In the genomic region with DNA sequence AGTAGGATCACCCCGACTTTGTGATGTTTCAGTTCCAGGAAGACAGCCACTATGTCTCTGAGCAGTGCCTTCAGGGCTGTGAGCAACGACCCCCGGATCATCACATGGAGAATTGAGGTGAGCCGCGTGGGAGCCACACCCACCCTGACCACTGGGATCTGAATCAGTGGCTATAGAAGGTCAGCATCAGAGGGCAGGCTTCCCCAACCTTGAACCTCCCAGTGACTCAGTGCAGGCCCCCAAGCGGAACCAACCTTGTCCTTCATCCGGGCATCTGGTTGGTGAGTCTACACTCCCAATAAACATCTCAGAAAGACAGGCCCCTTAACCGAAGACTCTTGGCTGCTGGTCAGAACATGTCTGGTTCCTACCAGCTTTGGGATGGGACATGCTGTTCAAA, we compare ENCODE assay signal across 18 mouse cellular contexts. TPM values are rescaled to one million over a fixed set of nuclear protein-coding genes. Genes with fewer than 3 reads are reported as not detected.
DNase-seq lines count a peak whose midpoint lies in the region; ATAC-seq lines count a peak whose summit lies in the region.
"Had no signal": no experiment of that assay in that cellular context is flagged by ENCODE, and none has a peak within 500 bp of the region (broad histone marks: within the 10 kb centered on the region; RNA-seq: fewer than 3 reads in every experiment).

No protein-coding gene starts in this region.

- 0 out of 2 replicates have a peak overlapping the region, but pooled peaks have one; percentile 15 for H3K27ac ChIP-seq in kidney, embryonic 15.5 days
- H3K27ac ChIP-seq: embryonic facial prominence, embryonic 10.5 days; forebrain, embryonic 13.5 days; heart, adult 2 months; hindbrain, embryonic 15.5 days had no signal

- H3K4me1 ChIP-seq in kidney, embryonic 15.5 days, result no peaks in the 10 kb centered on the region
- H3K4me1 ChIP-seq: forebrain, embryonic 13.5 days; heart, embryonic 12.5 days; hindbrain, embryonic 15.5 days had no signal

- WGBS in kidney, embryonic 15.5 days, result 84% methylated on average over 8 of the region's 8 CpGs

- H3K9ac ChIP-seq in kidney, embryonic 15.5 days, result no peak overlapping the region
- H3K9ac ChIP-seq: forebrain, embryonic 13.5 days; forebrain, postnatal 0 days; heart, embryonic 12.5 days; hindbrain, embryonic 15.5 days had no signal

- ATAC-seq in kidney, embryonic 15.5 days (replicated peaks; ENCODE audit: low FRiP score), result no peak
- ATAC-seq: forebrain, embryonic 13.5 days; forebrain, postnatal 0 days; inflammation-experienced regulatory T-cells, adult 6 months; intestine, postnatal 0 days had no signal

- H3K27me3 ChIP-seq in kidney, embryonic 15.5 days, result no peaks in the 10 kb centered on the region
- H3K27me3 ChIP-seq: forebrain, embryonic 13.5 days; heart, embryonic 12.5 days; hindbrain, embryonic 15.5 days had no signal

- no peak overlapping the region for H3K4me2 ChIP-seq in kidney, embryonic 15.5 days
- H3K4me2 ChIP-seq: forebrain, embryonic 13.5 days; heart, embryonic 12.5 days; hindbrain, embryonic 15.5 days had no signal

- H3K36me3 ChIP-seq in kidney, embryonic 15.5 days, result peaks cover 24% of the 10 kb centered on the region

- no peak overlapping the region for H3K4me3 ChIP-seq in kidney, embryonic 15.5 days (replicated peaks)
- H3K4me3 ChIP-seq: embryonic facial prominence, embryonic 10.5 days; forebrain, embryonic 13.5 days; heart, adult 2 months; heart, embryonic 12.5 days; hindbrain, embryonic 15.5 days had no signal

- H3K9me3 ChIP-seq in kidney, embryonic 15.5 days (replicated peaks), result no peaks in the 10 kb centered on the region
- H3K9me3 ChIP-seq: embryonic facial prominence, embryonic 10.5 days; forebrain, embryonic 13.5 days; heart, embryonic 12.5 days; hindbrain, embryonic 15.5 days had no signal

- DNase-seq in kidney, postnatal 36 days, result no peak
- peak; percentile 46 to 56 for DNase-seq in adrenal gland, adult 18-20 months (ENCODE audit: low spot score in 2 of 2)
- peak; percentile 81 for DNase-seq in adrenal gland, postnatal 14 days
- DNase-seq in retina, embryonic 14.5 days (ENCODE audit: low spot score), result no peak
- no peak for DNase-seq in embryo, embryonic 10 days (ENCODE audit: low spot score)
- DNase-seq: cerebellum, adult 18-20 months; cerebellum, adult 9-11 months; cerebellum, postnatal 36 days; forebrain, postnatal 0 days; gastrocnemius, postnatal 14 days; heart, adult 2 months had no signal

RNA-seq across cellular contexts. Expression of a gene that starts 2.8 kb away (rescaled TPM):
- 0.10 and 0.36 TPM in 2 replicates for polyA plus RNA-seq in kidney, embryonic 15.5 days (2015; fragmentation: Nextera tagmentation; extraction: Ambion mirVana)
- 1 to 10 TPM in 1 of 2 experiments, under 1 TPM in 1; 0.67 to 5.5 TPM for total RNA-seq in adrenal gland, adult 18-20 months (2021)
- 0.74 and 2.5 TPM in 2 replicates for total RNA-seq in adrenal gland, postnatal 14 days (2021)

RNA-seq across cellular contexts. Expression of a gene that starts 24.8 kb away (rescaled TPM):
- polyA plus RNA-seq in kidney, embryonic 15.5 days (2015; fragmentation: Nextera tagmentation; extraction: Ambion mirVana), result 67.5 and 73.2 TPM in 2 replicates
- total RNA-seq in adrenal gland, adult 18-20 months (2021), result 10 to 100 TPM; 73.0 to 98.7 TPM
- 115 and 144 TPM in 2 replicates for total RNA-seq in adrenal gland, postnatal 14 days (2021)

RNA-seq across cellular contexts. Expression of a gene that starts 27.3 kb away (rescaled TPM):
- polyA plus RNA-seq in kidney, embryonic 15.5 days (2015; fragmentation: Nextera tagmentation; extraction: Ambion mirVana), result 96.4 and 99.7 TPM in 2 replicates
- 10 to 100 TPM; 55.1 to 61.3 TPM for total RNA-seq in adrenal gland, adult 18-20 months (2021)
- total RNA-seq in adrenal gland, postnatal 14 days (2021), result 57.6 and 58.7 TPM in 2 replicates

RNA-seq across cellular contexts. Expression of a gene that starts 37.9 kb away (rescaled TPM):
- polyA plus RNA-seq in kidney, embryonic 15.5 days (2015; fragmentation: Nextera tagmentation; extraction: Ambion mirVana), result 59.4 and 67.4 TPM in 2 replicates
- 10 to 100 TPM; 16.0 to 18.2 TPM for total RNA-seq in adrenal gland, adult 18-20 months (2021)
- total RNA-seq in adrenal gland, postnatal 14 days (2021), result 12.4 and 18.1 TPM in 2 replicates

RNA-seq across cellular contexts. Expression of a gene that starts 38.0 kb away (rescaled TPM):
- polyA plus RNA-seq in kidney, embryonic 15.5 days (2015; fragmentation: Nextera tagmentation; extraction: Ambion mirVana), result 0.93 and 1.00 TPM in 2 replicates
- total RNA-seq in adrenal gland, adult 18-20 months (2021), result under 1 TPM; 0.26 to 0.27 TPM
- total RNA-seq in adrenal gland, postnatal 14 days (2021), result 0.15 and 0.23 TPM in 2 replicates
- total RNA-seq: heart, adult 2 months had no signal

Comparison
In these comparisons a context has a peak if more than half of its experiments do, and no peak if none do; other contexts are left out.
1. DNase-seq: peak in adrenal gland, adult 18-20 months (2 of 2) and adrenal gland, postnatal 14 days (single experiment); none in kidney, postnatal 36 days (0 of 2), retina, embryonic 14.5 days (single experiment) and embryo, embryonic 10 days (single experiment).